Mouse (Mus musculus): ENCODE results near the gene Cacnb2.
A peak's percentile ranks its signal among the peaks of the same experiment; 100 is the strongest.

Cacnb2 gene

GRCm38 (mm10) chr2:14602788-14603187 is at the start of gene Cacnb2:
Gene Cacnb2, plus strand, starts transcription at chr2:14603088.
- no peak for DNase-seq

- DNase-seq, result no peak
These were observed 34.9 kb upstream of the Cacnb2 start for GRCm38 (mm10) chr2:14568020-14568419.

GRCm38 (mm10) chr2:14571300-14571699 is 31.6 kb upstream of the Cacnb2 start:
- no peak for DNase-seq

- DNase-seq, result no peak
These were observed 13.3 kb upstream of the Cacnb2 start for GRCm38 (mm10) chr2:14589541-14589940.

- DNase-seq, result no peak
These were observed 4.9 kb upstream of the Cacnb2 start for GRCm38 (mm10) chr2:14597909-14598563.

- DNase-seq, result peak; percentile 15 to 41
These were observed 1.2 kb downstream of the Cacnb2 start for GRCm38 (mm10) chr2:14603784-14604781.

- no peak for DNase-seq
These were observed 1.9 kb downstream of the Cacnb2 start for GRCm38 (mm10) chr2:14604791-14605190.

- DNase-seq, result no peak
These were observed 2.3 kb downstream of the Cacnb2 start for GRCm38 (mm10) chr2:14605207-14605606.

GRCm38 (mm10) chr2:14608606-14609005 is 5.7 kb downstream of the Cacnb2 start:
- no peak for DNase-seq

- DNase-seq, result no peak
These were observed 9.8 kb downstream of the Cacnb2 start for GRCm38 (mm10) chr2:14612705-14613104.

GRCm38 (mm10) chr2:14616361-14616760 is 13.5 kb downstream of the Cacnb2 start:
- no peak for DNase-seq

GRCm38 (mm10) chr2:14620120-14620853 is 17.4 kb downstream of the Cacnb2 start:
- DNase-seq, result no peak

- no peak for DNase-seq
These were observed 18.0 kb downstream of the Cacnb2 start for GRCm38 (mm10) chr2:14620891-14621290.

GRCm38 (mm10) chr2:14623820-14624219 is 20.9 kb downstream of the Cacnb2 start:
- no peak for DNase-seq

- no peak for DNase-seq
These were observed 27.1 kb downstream of the Cacnb2 start for GRCm38 (mm10) chr2:14629814-14630492.

- DNase-seq, result peak; percentile 53 to 61
These were observed 28.7 kb downstream of the Cacnb2 start for GRCm38 (mm10) chr2:14631590-14631989.

GRCm38 (mm10) chr2:14633202-14633601 is 30.3 kb downstream of the Cacnb2 start:
- DNase-seq, result no peak

- DNase-seq, result no peak
These were observed 36.4 kb downstream of the Cacnb2 start for GRCm38 (mm10) chr2:14639266-14639665.

- no peak for DNase-seq
These were observed 37.0 kb downstream of the Cacnb2 start for GRCm38 (mm10) chr2:14639877-14640276.

GRCm38 (mm10) chr2:14641040-14641439 is 38.2 kb downstream of the Cacnb2 start:
- DNase-seq, result no peak

- DNase-seq, result no peak
These were observed 48.4 kb downstream of the Cacnb2 start for GRCm38 (mm10) chr2:14651268-14651667.

- no peak for DNase-seq
These were observed 53.8 kb downstream of the Cacnb2 start for GRCm38 (mm10) chr2:14656673-14657072.

Data from spleen, adult 18-20 months (tissue).